Mouse (Mus musculus): ENCODE measurements around the gene Mau2. TPM values are rescaled to one million over a fixed set of nuclear protein-coding genes. Genes with fewer than 3 reads are reported as not detected.
"Not testable (repeated sequence)": the region's sequence is repeated elsewhere in the genome, so short reads cannot be mapped to it uniquely, and the experiment has no call there.

The Mau2 gene
- polyA plus RNA-seq, 1 experiment from 2014 or later = 65.6 TPM

DNA sequence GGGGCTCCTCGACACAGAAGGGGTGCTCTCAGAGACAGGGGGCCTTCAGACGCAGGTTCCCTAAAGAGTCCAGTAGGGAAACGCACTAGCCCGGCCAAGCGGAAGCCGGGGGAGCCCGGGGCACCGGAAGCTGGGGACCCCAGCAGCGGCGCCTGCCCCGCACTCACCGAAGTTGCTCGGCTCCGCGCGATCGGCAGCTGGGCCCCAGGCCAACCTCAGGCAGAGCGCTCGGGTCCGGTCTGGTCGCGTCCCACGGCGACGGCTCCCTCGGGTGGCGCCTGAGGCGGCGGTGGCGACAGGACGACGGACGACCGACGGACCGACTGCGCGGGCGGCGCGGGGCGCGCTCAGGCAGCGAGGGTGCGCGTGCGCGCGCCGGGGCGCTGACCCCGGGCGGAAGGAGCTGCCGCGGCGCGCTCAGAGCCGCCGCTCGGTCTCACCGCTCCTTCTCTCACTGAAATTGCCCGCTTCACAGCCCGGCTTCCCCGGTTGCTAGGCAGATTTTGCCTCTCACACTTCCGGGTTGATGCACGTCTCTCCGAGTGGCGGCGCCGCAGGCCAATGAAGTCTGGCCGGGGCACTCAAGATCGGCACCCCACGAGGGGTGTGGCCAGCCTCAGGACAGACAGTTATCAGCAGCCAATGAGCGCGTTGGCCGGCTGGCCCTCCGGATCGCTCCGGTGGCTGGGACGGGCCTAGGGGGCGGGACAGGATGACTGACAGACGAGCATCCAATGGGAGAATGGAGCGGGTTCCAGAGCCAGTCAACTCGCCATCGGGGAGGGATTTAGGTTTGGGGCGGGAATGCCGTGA is 46.6 kb downstream of the Mau2 start, which contains the start of gene Gatad2a:
TSS of gene Gatad2a (minus strand) at position 609 of the 813 bp plus-strand sequence.
- H3K4me2 ChIP-seq = peak within 1 kb of the TSS; percentile 94
- no peaks in the 10 kb centered on the region for H3K27me3 ChIP-seq (replicated peaks)
- H3K9ac ChIP-seq (replicated peaks) = peak within 1 kb of the TSS; percentile 75
- ATAC-seq (ENCODE audit: low FRiP score) = peak; percentile 100
- H3K27ac ChIP-seq (replicated peaks) = peak within 1 kb of the TSS; percentile 84
- peak within 1 kb of the TSS; percentile 92 for H3K4me3 ChIP-seq (replicated peaks)
- H3K9me3 ChIP-seq (replicated peaks) = no peaks in the 10 kb centered on the region
- no peaks in the 10 kb centered on the region for H3K36me3 ChIP-seq
- under 1% methylated on average over 85 of the region's 87 CpGs for WGBS
- peaks cover 20% of the 10 kb centered on the region for H3K4me1 ChIP-seq

DNA sequence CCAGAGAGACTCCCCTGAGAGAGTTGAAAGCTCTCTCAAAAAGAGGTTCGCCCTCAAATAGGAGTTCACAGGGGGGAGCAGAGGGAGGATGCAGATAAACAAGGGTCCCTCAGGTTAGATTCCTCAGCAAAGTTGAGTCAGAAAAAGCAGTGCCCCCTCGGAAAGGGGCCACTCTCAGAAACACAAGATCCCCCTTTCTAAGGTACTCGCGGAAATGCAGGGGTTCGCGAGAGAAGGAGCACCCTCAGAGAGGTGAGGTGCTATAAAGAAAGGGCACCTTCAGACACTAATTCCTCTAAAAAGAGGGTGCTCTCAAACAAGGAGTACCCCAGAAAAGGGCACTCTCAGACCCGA is 47.1 kb downstream of the Mau2 start:
- no peaks in the 10 kb centered on the region for H3K36me3 ChIP-seq
- H3K9ac ChIP-seq (replicated peaks) = peak overlapping the region; percentile 75
- no peaks in the 10 kb centered on the region for H3K9me3 ChIP-seq (replicated peaks)
- H3K4me2 ChIP-seq = peak overlapping the region; percentile 94
- WGBS = 0% methylated on average over 7 of the region's 7 CpGs
- peak overlapping the region; percentile 92 for H3K4me3 ChIP-seq (replicated peaks)
- ATAC-seq (ENCODE audit: low FRiP score) = no peak
- H3K27me3 ChIP-seq (replicated peaks) = no peaks in the 10 kb centered on the region
- peaks cover 20% of the 10 kb centered on the region for H3K4me1 ChIP-seq
- peak overlapping the region; percentile 80 for H3K27ac ChIP-seq (replicated peaks)

DNA sequence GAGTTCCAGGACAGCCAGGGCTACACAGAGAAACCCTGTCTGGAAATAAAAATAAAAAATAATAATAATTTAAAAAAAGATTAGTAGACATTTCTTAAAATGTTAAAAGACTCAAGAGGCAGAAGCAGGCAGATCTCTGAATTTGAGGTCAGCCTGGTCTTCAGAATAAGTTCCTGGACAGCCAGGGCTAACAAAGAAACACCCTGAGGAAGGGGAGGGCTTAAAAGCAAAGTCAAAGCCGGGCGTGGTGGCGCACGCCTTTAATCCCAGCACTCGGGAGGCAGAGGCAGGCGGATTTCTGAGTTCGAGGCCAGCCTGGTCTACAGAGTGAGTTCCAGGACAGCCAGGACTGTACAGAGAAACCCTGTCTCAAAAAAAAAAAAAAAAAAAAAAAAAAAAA is 53.6 kb downstream of the Mau2 start:
- not testable (repeated sequence) for H3K36me3 ChIP-seq; H3K4me3 ChIP-seq (replicated peaks); H3K9ac ChIP-seq (replicated peaks); H3K27me3 ChIP-seq (replicated peaks); H3K27ac ChIP-seq (replicated peaks); H3K4me2 ChIP-seq; ATAC-seq (ENCODE audit: low FRiP score); H3K4me1 ChIP-seq; H3K9me3 ChIP-seq (replicated peaks)
- WGBS = 94% methylated on average over 6 of the region's 7 CpGs

DNA sequence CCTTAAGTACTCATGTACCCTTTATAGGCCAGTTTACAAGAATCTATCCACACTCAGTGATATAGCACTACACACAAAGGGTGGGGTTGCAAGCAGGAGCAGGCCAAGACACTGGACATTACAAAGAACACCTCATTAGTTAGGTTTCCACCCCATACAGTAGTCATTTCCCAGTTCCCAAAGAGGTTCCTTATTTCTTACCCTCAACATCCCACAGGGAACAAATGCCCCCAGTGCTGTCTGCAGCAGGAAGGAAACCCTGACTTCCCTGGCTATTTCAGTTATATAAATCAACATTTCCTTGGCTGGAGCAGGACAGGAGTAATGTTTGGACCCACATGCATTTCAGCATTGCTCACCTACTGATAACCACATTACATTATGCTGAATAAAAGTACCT is 54.8 kb downstream of the Mau2 start:
- H3K9ac ChIP-seq (replicated peaks) = no peak overlapping the region
- H3K27me3 ChIP-seq (replicated peaks) = no peaks in the 10 kb centered on the region
- no peak overlapping the region for H3K4me3 ChIP-seq (replicated peaks)
- ATAC-seq (ENCODE audit: low FRiP score) = no peak
- H3K27ac ChIP-seq (replicated peaks) = no peak overlapping the region
- H3K4me1 ChIP-seq = no peaks in the 10 kb centered on the region
- no peak overlapping the region for H3K4me2 ChIP-seq
- no peaks in the 10 kb centered on the region for H3K9me3 ChIP-seq (replicated peaks)
- no peaks in the 10 kb centered on the region for H3K36me3 ChIP-seq

DNA sequence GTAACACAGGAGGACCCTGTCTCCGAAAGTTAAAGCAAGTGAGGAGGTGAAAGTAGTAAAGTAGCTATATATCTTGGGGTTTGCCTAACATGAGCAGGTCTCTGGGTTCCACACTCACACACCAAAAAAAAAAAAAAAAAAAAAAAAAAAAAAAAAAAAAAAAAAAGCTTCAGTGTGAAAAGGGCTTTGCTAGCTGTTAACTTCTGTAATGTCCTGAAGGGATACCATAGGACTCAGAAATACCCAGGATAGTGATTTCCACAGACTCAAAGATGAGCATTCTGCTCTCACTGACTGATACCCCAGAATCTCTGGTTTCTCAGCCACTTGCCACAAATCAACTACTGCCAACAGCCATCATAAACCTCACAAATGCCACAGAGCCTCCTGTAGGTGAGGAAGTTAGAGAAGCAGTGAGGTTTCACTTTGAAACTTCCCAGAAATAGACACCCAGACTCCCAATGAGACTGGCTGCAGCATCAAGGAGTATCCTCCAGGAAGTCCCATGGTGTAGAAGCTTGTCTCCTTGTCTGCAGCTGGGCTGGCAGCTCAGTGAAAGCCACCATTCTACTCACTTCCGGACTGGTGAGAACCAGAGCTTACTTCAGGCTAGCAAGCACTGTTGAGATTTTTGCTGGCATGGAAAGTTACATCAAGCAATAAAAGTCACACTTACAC is 57.5 kb downstream of the Mau2 start:
- Histone ChIP-seq H3K9me3 (replicated peaks) (no peaks in the 10 kb centered on the region), H3K4me3 (replicated peaks) (no peak overlapping the region), H3K27ac (replicated peaks) (no peak overlapping the region), H3K4me2 (no peak overlapping the region), H3K27me3 (replicated peaks) (no peaks in the 10 kb centered on the region), H3K4me1 (no peaks in the 10 kb centered on the region), H3K36me3 (no peaks in the 10 kb centered on the region), H3K9ac (replicated peaks) (no peak overlapping the region)
- WGBS = 92% methylated on average over 2 of the region's 2 CpGs
- ATAC-seq (ENCODE audit: low FRiP score) = no peak

DNA sequence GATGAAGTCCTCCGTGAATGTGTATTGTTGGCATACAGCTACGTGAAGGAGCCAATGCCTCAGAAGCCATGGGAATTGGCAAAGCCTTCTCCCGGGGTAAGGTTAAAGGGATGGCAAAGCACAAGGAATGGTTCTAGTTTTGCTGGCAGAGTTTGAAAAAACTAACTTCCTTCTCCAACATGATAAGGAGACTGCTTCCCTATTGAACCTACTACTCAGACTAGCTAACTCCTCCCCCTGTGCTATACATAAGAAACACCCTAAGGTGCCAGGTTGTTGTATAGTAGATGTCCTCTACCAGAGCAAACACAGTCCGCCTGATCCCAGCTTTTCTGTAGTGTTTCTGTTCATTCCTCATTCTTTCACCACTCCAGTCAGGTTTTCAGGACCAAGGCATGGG is 64.1 kb downstream of the Mau2 start:
- WGBS = 91% methylated on average over 4 of the region's 4 CpGs
- Histone ChIP-seq H3K36me3 (no peaks in the 10 kb centered on the region), H3K4me1 (peaks cover 8% of the 10 kb centered on the region), H3K4me3 (replicated peaks) (no peak overlapping the region), H3K9me3 (replicated peaks) (no peaks in the 10 kb centered on the region), H3K4me2 (no peak overlapping the region), H3K27me3 (replicated peaks) (no peaks in the 10 kb centered on the region), H3K9ac (replicated peaks) (no peak overlapping the region), H3K27ac (replicated peaks) (no peak overlapping the region)
- ATAC-seq (ENCODE audit: low FRiP score) = no peak

DNA sequence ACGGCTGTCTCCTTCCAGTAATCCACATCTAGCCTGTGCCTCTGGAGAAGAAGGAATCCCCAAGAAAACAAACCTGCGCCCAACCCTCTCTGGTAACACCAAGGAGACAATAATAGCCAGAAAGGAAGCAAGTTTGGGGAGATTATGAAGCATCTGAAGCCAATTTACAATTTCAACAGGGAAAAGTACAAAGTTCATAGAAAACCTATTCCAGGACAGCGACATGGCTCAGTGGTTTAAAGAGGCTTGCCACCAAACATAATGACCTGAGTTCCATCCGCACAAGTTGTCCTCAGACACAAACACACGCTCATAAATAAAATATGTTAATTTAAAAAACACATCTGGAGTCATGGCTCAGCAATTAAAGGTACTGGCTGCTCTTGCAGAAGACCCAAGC is 67.7 kb downstream of the Mau2 start:
- Histone ChIP-seq H3K4me3 (replicated peaks) (peak overlapping the region; percentile 99), H3K27me3 (replicated peaks) (no peaks in the 10 kb centered on the region), H3K4me1 (peaks cover 34% of the 10 kb centered on the region), H3K9ac (replicated peaks) (peak overlapping the region; percentile 74), H3K9me3 (replicated peaks) (no peaks in the 10 kb centered on the region), H3K4me2 (peak overlapping the region; percentile 93), H3K36me3 (no peaks in the 10 kb centered on the region), H3K27ac (replicated peaks) (peak overlapping the region; percentile 81)
- ATAC-seq (ENCODE audit: low FRiP score) = no peak
- WGBS = 32% methylated on average over 5 of the region's 5 CpGs

DNA sequence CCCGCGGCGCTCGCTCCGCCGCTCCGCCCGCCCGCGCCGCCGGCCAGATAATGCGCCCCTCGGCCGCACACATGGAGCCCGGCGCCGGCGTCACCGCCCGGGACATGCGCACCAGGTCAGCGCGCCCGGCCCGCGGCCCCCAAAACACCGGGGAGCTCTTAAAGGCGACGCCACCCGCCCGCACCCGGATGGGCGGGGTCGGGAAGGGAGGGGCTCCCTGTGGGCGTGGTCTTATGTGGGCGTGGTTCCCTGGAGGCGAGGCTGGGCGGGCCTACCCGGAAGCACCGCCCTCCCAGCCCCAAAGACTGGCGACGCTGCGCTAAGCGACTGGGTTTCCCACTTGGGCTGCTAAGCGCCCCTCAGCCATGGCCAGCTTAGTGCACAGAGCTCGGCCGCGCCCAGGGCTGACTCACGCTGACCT is 68.3 kb downstream of the Mau2 start:
- H3K4me1 ChIP-seq = peaks cover 34% of the 10 kb centered on the region
- peak overlapping the region; percentile 93 for H3K4me2 ChIP-seq
- H3K4me3 ChIP-seq (replicated peaks) = peak overlapping the region; percentile 99
- H3K9me3 ChIP-seq (replicated peaks) = no peaks in the 10 kb centered on the region
- peak overlapping the region; percentile 74 for H3K9ac ChIP-seq (replicated peaks)
- peak; percentile 90 for ATAC-seq (ENCODE audit: low FRiP score)
- H3K36me3 ChIP-seq = no peaks in the 10 kb centered on the region
- H3K27ac ChIP-seq (replicated peaks) = peak overlapping the region; percentile 81
- under 1% methylated on average over 43 of the region's 50 CpGs for WGBS
- H3K27me3 ChIP-seq (replicated peaks) = no peaks in the 10 kb centered on the region

DNA sequence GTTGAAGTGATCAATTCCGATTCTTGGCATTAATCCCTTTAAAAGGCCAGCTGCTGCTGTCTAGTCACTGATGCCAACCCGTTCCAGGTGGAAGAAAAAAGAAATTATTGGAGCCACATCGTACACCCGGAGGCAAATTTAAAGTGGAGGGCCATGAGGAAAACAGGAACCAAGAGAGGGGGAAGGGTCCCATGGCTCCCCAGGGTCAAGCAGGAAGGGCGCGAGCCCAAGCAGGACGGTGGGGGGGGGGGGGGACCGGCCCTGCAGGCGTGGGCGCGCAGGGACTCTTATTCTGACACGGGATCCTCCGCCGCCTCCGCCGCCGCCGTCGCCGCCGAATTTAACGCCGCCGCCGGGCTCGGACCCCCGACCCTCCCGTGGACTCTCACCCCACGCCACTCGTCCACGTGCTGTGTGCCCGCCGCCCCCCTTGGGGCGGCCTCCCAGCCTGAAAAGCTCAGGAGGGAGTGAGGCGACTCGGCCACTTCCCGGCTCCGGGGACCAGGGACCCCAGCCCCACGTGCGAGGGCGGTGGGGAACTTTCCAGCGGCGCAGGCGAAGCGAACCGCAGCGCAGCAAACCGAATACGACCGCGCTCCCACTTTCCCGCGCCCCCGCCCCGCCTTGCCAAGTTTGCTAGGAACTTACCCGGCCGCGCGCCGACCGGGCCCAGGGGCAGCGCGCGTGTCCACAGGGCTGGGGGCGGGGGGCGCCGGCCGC is 68.9 kb downstream of the Mau2 start:
- 0% methylated on average over 65 of the region's 68 CpGs for WGBS
- H3K4me3 ChIP-seq (replicated peaks) = peak overlapping the region; percentile 99
- ATAC-seq (ENCODE audit: low FRiP score) = peak; percentile 66
- peak overlapping the region; percentile 93 for H3K4me2 ChIP-seq
- no peaks in the 10 kb centered on the region for H3K9me3 ChIP-seq (replicated peaks)
- H3K9ac ChIP-seq (replicated peaks) = peak overlapping the region; percentile 74
- H3K36me3 ChIP-seq = no peaks in the 10 kb centered on the region
- H3K4me1 ChIP-seq = peaks cover 34% of the 10 kb centered on the region
- H3K27ac ChIP-seq (replicated peaks) = peak overlapping the region; percentile 81
- H3K27me3 ChIP-seq (replicated peaks) = no peaks in the 10 kb centered on the region

DNA sequence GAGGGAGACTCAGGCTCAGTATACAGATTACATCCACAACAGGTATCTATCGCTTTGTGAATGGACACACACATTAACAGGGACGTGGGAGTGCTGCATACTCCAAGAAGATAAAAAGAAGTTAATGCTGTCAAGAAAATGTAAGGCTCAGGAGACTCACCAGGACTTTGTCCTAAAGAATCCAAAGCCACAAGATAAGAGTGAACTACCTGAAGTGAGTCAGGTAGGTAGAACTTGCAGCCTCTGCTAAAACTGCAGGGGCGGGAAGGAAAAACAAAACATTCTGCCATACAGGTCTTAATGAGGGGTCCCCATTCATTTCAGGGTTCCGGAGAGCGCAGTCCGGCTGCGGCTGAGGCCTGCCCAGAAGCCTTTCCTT is 69.5 kb downstream of the Mau2 start:
- Histone ChIP-seq H3K27me3 (replicated peaks) (no peaks in the 10 kb centered on the region), H3K4me1 (peaks cover 34% of the 10 kb centered on the region), H3K4me3 (replicated peaks) (peak overlapping the region; percentile 99), H3K9ac (replicated peaks) (peak overlapping the region; percentile 74), H3K4me2 (peak overlapping the region; percentile 93), H3K27ac (replicated peaks) (no peak overlapping the region), H3K9me3 (replicated peaks) (no peaks in the 10 kb centered on the region), H3K36me3 (no peaks in the 10 kb centered on the region)
- 12% methylated on average over 7 of the region's 7 CpGs for WGBS
- 0 out of 2 replicates have a peak, but pooled peaks have one; percentile 1 for ATAC-seq (ENCODE audit: low FRiP score)

DNA sequence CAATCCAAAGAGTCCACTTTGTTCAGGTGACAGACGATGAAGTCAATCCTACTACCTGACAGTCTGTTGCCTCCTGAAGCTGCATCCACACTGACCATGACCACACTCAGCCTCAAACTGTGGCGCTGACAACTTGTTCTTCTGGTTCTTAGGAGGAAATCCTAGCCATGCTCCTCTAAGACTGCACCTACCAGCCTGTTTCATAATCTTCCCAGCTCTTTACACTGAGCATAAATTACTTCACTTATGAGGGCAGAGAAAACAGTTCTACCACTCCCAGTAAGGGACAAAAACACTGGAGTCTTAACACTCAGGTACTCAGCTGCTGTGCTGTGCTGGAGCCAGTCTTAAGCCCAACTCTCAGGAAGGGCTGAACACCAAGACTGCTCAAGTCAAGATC is 71.7 kb downstream of the Mau2 start:
- H3K9ac ChIP-seq (replicated peaks) = no peak overlapping the region
- H3K27me3 ChIP-seq (replicated peaks) = no peaks in the 10 kb centered on the region
- H3K4me2 ChIP-seq = no peak overlapping the region
- no peak overlapping the region for H3K4me3 ChIP-seq (replicated peaks)
- no peak for ATAC-seq (ENCODE audit: low FRiP score)
- no peaks in the 10 kb centered on the region for H3K9me3 ChIP-seq (replicated peaks)
- H3K27ac ChIP-seq (replicated peaks) = no peak overlapping the region
- WGBS = 96% methylated on average over 2 of the region's 2 CpGs
- H3K36me3 ChIP-seq = no peaks in the 10 kb centered on the region
- H3K4me1 ChIP-seq = peaks cover 34% of the 10 kb centered on the region

Measured in neural tube, embryonic 15.5 days (tissue).